Mouse (Mus musculus) gonadal fat pad, adult 2 months (tissue): ENCODE measurements around the gene 4930596D02Rik. TPM values are rescaled to one million over a fixed set of nuclear protein-coding genes. Genes with fewer than 3 reads are reported as not detected.

Experiments used
- DNase-seq: peaks from one replicate; pipeline ENCODE4 v3.0.0-alpha.2; 2012; ENCODE audit warnings: low read depth
- polyA plus RNA-seq: library from polyadenylated mRNA; depleted of rRNA; stranded (reverse); fragments of >200 nt; gene quantifications from 2 replicates; pipeline ENCODE4 v1.2.3, GENCODE M21; 2012; rRNA removed

4930596D02Rik gene
- polyA plus RNA-seq, result 0.12 and 0.38 TPM in 2 replicates

- DNase-seq, result no peak
Observed at GRCm38 (mm10) chr14:35811878-35812277, at the start of gene 4930596D02Rik. Gene 4930596D02Rik (minus strand): TSS chr14:35811978.

GRCm38 (mm10) chr14:35853254-35853653, 41.5 kb upstream of the 4930596D02Rik start:
- no peak for DNase-seq

GRCm38 (mm10) chr14:35845271-35845670, 33.5 kb upstream of the 4930596D02Rik start:
- DNase-seq, result no peak

DNA sequence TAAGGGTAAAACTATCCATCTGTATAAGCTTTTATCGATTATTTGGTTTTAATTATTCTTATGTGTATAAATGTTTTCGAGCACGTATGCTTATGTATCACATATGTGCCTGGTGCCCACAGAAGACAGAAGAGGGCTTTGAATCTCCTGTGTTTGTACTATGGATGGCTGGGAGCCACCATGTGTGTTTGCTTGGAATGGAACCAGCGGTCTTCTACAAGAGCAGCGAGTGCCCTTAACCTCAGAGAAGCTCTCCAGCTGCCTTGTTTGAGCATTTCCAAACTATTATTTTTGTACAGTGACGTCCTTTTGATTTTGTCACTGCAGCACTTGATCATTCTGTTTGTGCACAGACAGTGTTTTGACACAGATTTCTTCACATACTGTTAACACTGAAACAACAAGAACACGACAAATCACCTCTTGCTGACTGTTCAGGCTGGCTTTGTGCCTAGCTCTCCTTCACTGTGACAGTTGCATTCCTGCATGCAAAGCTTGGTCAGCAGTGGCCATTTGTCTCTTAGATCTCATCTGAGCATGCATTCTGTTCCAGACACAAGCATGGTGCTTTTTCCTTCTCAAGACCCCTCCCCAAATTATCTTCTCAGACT, 30.4 kb upstream of the 4930596D02Rik start:
- no peak for DNase-seq

DNA sequence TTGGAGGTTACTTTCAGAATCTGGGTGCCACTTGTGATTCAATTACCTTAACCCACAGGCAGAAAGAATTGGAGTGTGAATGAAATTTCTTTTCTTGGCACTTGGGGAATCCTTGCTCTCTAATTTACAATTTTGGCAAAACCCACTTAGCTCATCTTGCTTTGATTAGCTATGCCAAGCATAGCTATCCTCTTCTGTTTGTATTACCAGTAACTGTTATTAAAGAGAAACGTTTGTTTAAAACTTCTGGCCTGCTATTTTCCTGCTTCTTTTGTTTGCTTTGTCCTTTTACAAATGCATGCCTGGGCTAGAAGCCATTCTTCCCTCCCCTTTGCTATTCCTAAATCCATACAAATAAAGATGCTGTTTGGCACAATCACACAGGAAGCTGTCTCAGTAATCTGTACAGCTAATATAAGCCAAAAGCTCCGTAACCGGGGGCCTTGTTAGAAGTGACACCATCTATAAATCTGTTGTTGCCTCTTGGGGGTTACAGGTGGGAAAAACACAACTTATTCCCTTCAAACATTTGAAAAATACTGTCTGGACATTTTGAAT, 19.0 kb downstream of the 4930596D02Rik start:
- DNase-seq, result no peak

DNA sequence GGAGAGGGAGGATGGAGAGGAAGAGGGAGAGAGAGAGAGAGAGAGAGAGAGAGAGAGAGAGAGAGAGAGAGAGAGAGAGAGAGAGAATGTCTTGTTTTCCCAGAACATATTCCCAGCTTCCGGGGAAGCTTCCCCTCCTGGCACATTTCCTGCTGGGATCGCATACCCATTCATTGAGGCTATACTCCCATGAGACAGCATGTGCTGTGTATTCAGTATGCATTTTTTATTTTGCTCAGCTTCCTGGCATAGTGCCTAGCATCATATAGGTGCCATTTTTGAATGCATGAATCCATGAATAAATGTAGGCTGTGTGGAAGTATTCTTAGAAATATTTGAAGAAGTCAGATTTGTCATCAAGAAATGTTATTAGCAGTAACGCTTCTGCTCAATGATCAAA, 31.7 kb downstream of the 4930596D02Rik start:
- DNase-seq, result no peak

DNA sequence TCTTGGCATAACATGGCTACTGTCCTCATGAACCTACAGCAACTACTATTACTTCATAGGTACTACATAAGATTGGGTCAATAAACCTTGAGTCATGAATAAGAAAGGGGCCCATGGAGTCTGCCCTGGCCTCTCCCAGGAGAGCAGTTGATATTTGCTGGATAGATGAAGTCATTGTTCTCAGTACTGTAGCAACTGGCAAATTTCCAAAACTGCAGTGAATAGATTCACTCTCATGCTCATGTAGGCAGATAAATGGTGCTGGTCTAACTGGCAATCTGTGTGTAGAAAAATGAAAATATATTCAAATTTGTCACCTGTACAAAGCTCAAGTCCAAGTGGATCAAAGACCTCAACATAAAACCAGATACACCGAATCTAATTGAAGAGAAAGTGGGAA, 38.5 kb downstream of the 4930596D02Rik start:
- no peak for DNase-seq
